9 mouse cellular contexts compared by ENCODE assay signal in the genomic region with DNA sequence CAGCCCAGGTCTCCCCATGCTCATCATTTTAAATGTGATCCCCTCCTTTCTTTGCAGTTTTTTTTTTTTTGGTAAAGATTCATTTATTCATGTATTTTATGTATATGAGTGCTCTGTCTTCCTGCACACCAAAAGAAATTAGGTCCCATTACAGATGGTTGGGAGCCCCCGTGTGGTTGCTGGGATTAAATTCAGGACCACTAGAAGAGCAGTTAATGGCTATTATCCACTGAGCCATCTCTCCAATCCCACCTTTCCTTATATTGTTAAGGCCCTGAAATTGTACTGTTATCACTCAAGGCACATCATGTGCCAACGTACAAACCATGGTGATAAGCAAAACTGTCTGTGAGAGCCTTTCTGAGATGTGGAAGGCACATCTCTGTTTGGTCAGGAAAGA. TPM values are rescaled to one million over a fixed set of nuclear protein-coding genes. Genes with fewer than 3 reads are reported as not detected.
DNase-seq lines count a peak whose midpoint lies in the region; ATAC-seq and TF ChIP-seq lines count a peak whose summit lies in the region.
"Had no signal": no experiment of that assay in that cellular context is flagged by ENCODE, and none has a peak within 500 bp of the region (broad histone marks: within the 10 kb centered on the region; RNA-seq: fewer than 3 reads in every experiment).

No protein-coding gene starts in this region.

- H3K9ac ChIP-seq in hindbrain, embryonic 11.5 days (ENCODE audit: low read depth, low read length) = no peak overlapping the region
- H3K9ac ChIP-seq in hindbrain, embryonic 13.5 days = no peak overlapping the region
- H3K9ac ChIP-seq: limb, embryonic 15.5 days had no signal

- DNase-seq in hindbrain, embryonic 11.5 days (ENCODE audit: low spot score) = peak; percentile 42
- peak; percentile 5 for DNase-seq in 3T3-L1 (ENCODE audit: low read depth, low spot score)
- peak; percentile 68 for DNase-seq in brain, embryonic 14.5 days (ENCODE audit: low read depth)
- peak; percentile 19 for DNase-seq in midbrain, embryonic 10.5 days (ENCODE audit: low spot score)
- no peak for DNase-seq in urinary bladder, postnatal 14 days (ENCODE audit: low spot score)
- no peak for DNase-seq in spleen, adult 18-20 months
- no peak for DNase-seq in cerebellum, adult 8-10 months

- H3K27ac ChIP-seq in hindbrain, embryonic 11.5 days (ENCODE audit: low read depth, low read length) = no peak overlapping the region
- H3K27ac ChIP-seq in hindbrain, embryonic 13.5 days = no peak overlapping the region
- no peak overlapping the region for H3K27ac ChIP-seq in midbrain, embryonic 10.5 days (replicated peaks)
- H3K27ac ChIP-seq: limb, embryonic 15.5 days had no signal

- no peak for ATAC-seq in hindbrain, embryonic 11.5 days (ENCODE audit: low FRiP score)
- ATAC-seq in hindbrain, embryonic 13.5 days (ENCODE audit: low FRiP score) = no peak

- no peak overlapping the region for H3K4me3 ChIP-seq in hindbrain, embryonic 11.5 days (ENCODE audit: low read depth, low read length)
- no peak overlapping the region for H3K4me3 ChIP-seq in hindbrain, embryonic 13.5 days
- H3K4me3 ChIP-seq in midbrain, embryonic 10.5 days = no peak overlapping the region
- H3K4me3 ChIP-seq: limb, embryonic 15.5 days had no signal

- no peak for TF ChIP-seq POLR2A in brain, embryonic 14.5 days (IDR thresholded peaks at IDR 0.05; ENCODE audit: borderline replicate concordance, extremely low read depth, insufficient read depth, insufficient read length, poor library complexity, severe bottlenecking)

- no peaks in the 10 kb centered on the region for H3K36me3 ChIP-seq in hindbrain, embryonic 11.5 days (ENCODE audit: control insufficient read depth, insufficient read depth, low read length)
- H3K36me3 ChIP-seq in hindbrain, embryonic 13.5 days = no peaks in the 10 kb centered on the region
- no peaks in the 10 kb centered on the region for H3K36me3 ChIP-seq in midbrain, embryonic 10.5 days

- no peaks in the 10 kb centered on the region for H3K9me3 ChIP-seq in hindbrain, embryonic 11.5 days (ENCODE audit: control insufficient read depth, low read length)
- H3K9me3 ChIP-seq in hindbrain, embryonic 13.5 days = no peaks in the 10 kb centered on the region
- H3K9me3 ChIP-seq in midbrain, embryonic 10.5 days (replicated peaks) = no peaks in the 10 kb centered on the region
- H3K9me3 ChIP-seq: limb, embryonic 15.5 days had no signal

- H3K27me3 ChIP-seq in hindbrain, embryonic 11.5 days (ENCODE audit: control insufficient read depth, insufficient read depth, low read length) = no peaks in the 10 kb centered on the region
- no peaks in the 10 kb centered on the region for H3K27me3 ChIP-seq in hindbrain, embryonic 13.5 days
- H3K27me3 ChIP-seq in midbrain, embryonic 10.5 days (ENCODE audit: low read depth, poor library complexity, severe bottlenecking) = no peaks in the 10 kb centered on the region
- H3K27me3 ChIP-seq: limb, embryonic 15.5 days had no signal

- TF ChIP-seq CTCF in brain, embryonic 14.5 days (IDR thresholded peaks at IDR 0.05; ENCODE audit: borderline replicate concordance, extremely low read depth, insufficient read depth, insufficient read length) = peak; percentile 50; the same call in 1 of the 2 replicates

- no peak overlapping the region for H3K4me2 ChIP-seq in hindbrain, embryonic 11.5 days (replicated peaks; ENCODE audit: low read depth, low read length)
- H3K4me2 ChIP-seq in hindbrain, embryonic 13.5 days = no peak overlapping the region
- H3K4me2 ChIP-seq: limb, embryonic 15.5 days had no signal

- 46% methylated on average over 2 of the region's 2 CpGs for WGBS in hindbrain, embryonic 11.5 days
- WGBS in hindbrain, embryonic 13.5 days = 42% methylated on average over 2 of the region's 2 CpGs
- 35% methylated on average over 2 of the region's 2 CpGs for WGBS in midbrain, embryonic 10.5 days

- H3K4me1 ChIP-seq in hindbrain, embryonic 11.5 days (replicated peaks; ENCODE audit: control insufficient read depth, insufficient read depth, low read length) = no peaks in the 10 kb centered on the region
- H3K4me1 ChIP-seq in hindbrain, embryonic 13.5 days (replicated peaks) = no peaks in the 10 kb centered on the region
- H3K4me1 ChIP-seq in midbrain, embryonic 10.5 days = no peaks in the 10 kb centered on the region
- H3K4me1 ChIP-seq: limb, embryonic 15.5 days had no signal

RNA-seq across cellular contexts. Expression of gene Cyb5r2, which starts 19.1 kb away (rescaled TPM):
- polyA plus RNA-seq in hindbrain, embryonic 11.5 days (2014; fragmentation: Nextera tagmentation; extraction: Ambion mirVana) = 0.14 and 0.24 TPM in 2 replicates
- 0.14 TPM in 1 of 2 replicates, not detected in the other for polyA plus RNA-seq in hindbrain, embryonic 13.5 days (2015; fragmentation: Nextera tagmentation; extraction: Ambion mirVana)
- polyA plus RNA-seq in brain, embryonic 14.5 days (2012; rRNA removed) = 0.11 and 0.14 TPM in 2 replicates
- 0.39 and 0.40 TPM in 2 replicates for polyA plus RNA-seq in midbrain, embryonic 10.5 days (2016; fragmentation: Nextera tagmentation; extraction: Ambion mirVana)

Comparison
In these comparisons a context has a peak if more than half of its experiments do, and no peak if none do; other contexts are left out.
1. DNase-seq: peak in hindbrain, embryonic 11.5 days (single experiment), 3T3-L1 (single experiment), brain, embryonic 14.5 days (single experiment) and midbrain, embryonic 10.5 days (single experiment); none in urinary bladder, postnatal 14 days (single experiment), spleen, adult 18-20 months (0 of 2) and cerebellum, adult 8-10 months (single experiment).